Mouse (Mus musculus) 416B (cell line): Measurements from ENCODE around the gene Rnaset2a.
A peak's percentile ranks its signal among the peaks of the same experiment; 100 is the strongest.
"Not testable (repeated sequence)": the region's sequence is repeated elsewhere in the genome, so short reads cannot be mapped to it uniquely, and the experiment has no call there.

ENCODE experiments used
- DNase-seq: peaks from one replicate; pipeline ENCODE4 v3.0.0; 2011; ENCODE audit warnings: low read depth

Gene Rnaset2a

GRCm38 (mm10) chr17:8138116-8138515 lies 9.8 kb downstream of the Rnaset2a start:
- not testable (repeated sequence) for DNase-seq

GRCm38 (mm10) chr17:8130849-8131248 lies 17.0 kb downstream of the Rnaset2a start:
- DNase-seq: not testable (repeated sequence)

- not testable (repeated sequence) for DNase-seq
Measured at GRCm38 (mm10) chr17:8129578-8129977, 18.3 kb downstream of the Rnaset2a start.

- DNase-seq: not testable (repeated sequence)
Measured at GRCm38 (mm10) chr17:8128326-8128993, 19.4 kb downstream of the Rnaset2a start.

GRCm38 (mm10) chr17:8124586-8124985 lies 23.3 kb downstream of the Rnaset2a start:
- not testable (repeated sequence) for DNase-seq

- DNase-seq: not testable (repeated sequence)
Measured at GRCm38 (mm10) chr17:8122974-8123373, 24.9 kb downstream of the Rnaset2a start.

- not testable (repeated sequence) for DNase-seq
Measured at GRCm38 (mm10) chr17:8116928-8117327, 31.0 kb downstream of the Rnaset2a start.

- peak; percentile 72 for DNase-seq
Measured at GRCm38 (mm10) chr17:8116378-8116777, 31.5 kb downstream of the Rnaset2a start.

- DNase-seq: not testable (repeated sequence)
Measured at GRCm38 (mm10) chr17:8112199-8112598, 35.7 kb downstream of the Rnaset2a start.

GRCm38 (mm10) chr17:8101297-8101609 lies 46.6 kb downstream of the Rnaset2a start:
- DNase-seq: not testable (repeated sequence)

- not testable (repeated sequence) for DNase-seq
Measured at GRCm38 (mm10) chr17:8100405-8101296, 47.2 kb downstream of the Rnaset2a start.

- DNase-seq: not testable (repeated sequence)
Measured at GRCm38 (mm10) chr17:8096199-8096598, 51.7 kb downstream of the Rnaset2a start.

GRCm38 (mm10) chr17:8095653-8096052 lies 52.2 kb downstream of the Rnaset2a start:
- DNase-seq: not testable (repeated sequence)

- not testable (repeated sequence) for DNase-seq
Measured at GRCm38 (mm10) chr17:8092537-8093526, 55.1 kb downstream of the Rnaset2a start.

- not testable (repeated sequence) for DNase-seq
Measured at GRCm38 (mm10) chr17:8091320-8091719, 56.6 kb downstream of the Rnaset2a start.

- DNase-seq: peak; percentile 54
Measured at GRCm38 (mm10) chr17:8069847-8070246, 78.0 kb downstream of the Rnaset2a start.
